In the genomic region with DNA sequence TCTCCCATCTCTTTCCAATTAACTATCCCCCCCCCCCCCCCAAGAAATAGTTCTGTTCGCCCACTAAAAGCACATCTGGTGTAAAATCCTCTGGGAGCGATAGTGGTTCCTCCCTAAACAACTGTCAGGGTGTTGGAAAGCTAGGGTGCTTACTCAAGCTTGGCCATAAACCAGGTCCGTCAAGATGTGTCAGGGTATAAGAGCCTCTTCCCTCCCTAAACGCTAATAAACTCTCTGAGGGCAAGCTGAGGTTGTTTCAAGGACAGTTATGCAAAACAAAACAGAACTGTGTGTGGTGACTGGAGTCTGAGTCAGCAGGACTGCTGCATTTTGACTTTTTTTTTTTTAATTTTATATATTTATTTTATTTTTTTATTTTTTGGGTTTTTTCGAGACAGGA, we compare ENCODE assay signal across 2 mouse cellular contexts.
A peak's percentile ranks its signal among the peaks of the same experiment; 100 is the strongest.
TF ChIP-seq lines count a peak whose summit lies in the region.

No protein-coding gene starts in this region.

TF ChIP-seq in CH12.LX, 34 proteins besides CTCF, POLR2A, EP300 and RAD21 (continued from another document):
- TF ChIP-seq ZMIZ1 (IDR thresholded peaks at IDR 0.05; ENCODE audit: low read depth, low read length) (no peak), ZNF384 (IDR thresholded peaks at IDR 0.05; ENCODE audit: low read depth, low read length) (peak; percentile 50)
TF ChIP-seq in CH12.LX: peak in this region for 2.

TF ChIP-seq in myocyte, 11 proteins besides CTCF, POLR2A, EP300 and RAD21 (continued from another document):
- TF ChIP-seq TCF12 (IDR thresholded peaks at IDR 0.05; ENCODE audit: insufficient read depth, poor library complexity, severe bottlenecking) (no peak), REST (IDR thresholded peaks at IDR 0.05; ENCODE audit: insufficient read depth, insufficient read length) (no peak), MAX (IDR thresholded peaks at IDR 0.05; ENCODE audit: low read depth) (no peak), SRF (IDR thresholded peaks at IDR 0.05; ENCODE audit: control insufficient read depth, insufficient read length, low read depth) (no peak), MYOG (IDR thresholded peaks at IDR 0.05; ENCODE audit: control insufficient read depth in 1 of 3, insufficient read depth in 1 of 3, insufficient read length in 2 of 3, low read depth in 2 of 3) (no peak), CEBPB (IDR thresholded peaks at IDR 0.05; ENCODE audit: insufficient read depth, poor library complexity, severe bottlenecking) (no peak)
